Comparison of ENCODE assay signal across 34 mouse cellular contexts in genomic region chr1:144186655-144187396, GRCm38 (mm10). TPM values are rescaled to one million over a fixed set of nuclear protein-coding genes. Genes with fewer than 3 reads are reported as not detected.
"Had no signal": no experiment of that assay in that cellular context is flagged by ENCODE, and none has a peak within 500 bp of the region (broad histone marks: within the 10 kb centered on the region; RNA-seq: fewer than 3 reads in every experiment).

No protein-coding gene starts in this region.

- H3K4me1 ChIP-seq: heart, embryonic 10.5 days; heart, embryonic 12.5 days; hindbrain, embryonic 10.5 days; hindbrain, embryonic 12.5 days; intestine, embryonic 15.5 days; limb, embryonic 12.5 days; liver, embryonic 15.5 days had no signal

- H3K4me2 ChIP-seq: heart, embryonic 12.5 days; hindbrain, embryonic 12.5 days; hindbrain, embryonic 14.5 days; intestine, embryonic 15.5 days; limb, embryonic 12.5 days; liver, embryonic 11.5 days; liver, embryonic 13.5 days; liver, embryonic 15.5 days had no signal

- H3K27ac ChIP-seq: heart, embryonic 10.5 days; hindbrain, embryonic 10.5 days; hindbrain, embryonic 12.5 days; hindbrain, embryonic 14.5 days; intestine, embryonic 15.5 days; left cerebral cortex, adult 2 months; limb, embryonic 10.5 days; limb, embryonic 12.5 days; liver, embryonic 13.5 days; liver, embryonic 15.5 days had no signal

- H3K36me3 ChIP-seq: heart, embryonic 10.5 days; heart, embryonic 12.5 days; hindbrain, embryonic 10.5 days; hindbrain, embryonic 12.5 days; intestine, embryonic 15.5 days; limb, embryonic 10.5 days; limb, embryonic 12.5 days; liver, embryonic 13.5 days; liver, embryonic 15.5 days had no signal

- H3K27me3 ChIP-seq: heart, embryonic 12.5 days; hindbrain, embryonic 12.5 days; intestine, embryonic 15.5 days; limb, embryonic 12.5 days; liver, embryonic 13.5 days; liver, embryonic 15.5 days had no signal

- ATAC-seq: hindbrain, embryonic 16.5 days; inflammation-experienced regulatory T-cells, adult 6 months; intestine, embryonic 15.5 days; intestine, postnatal 0 days had no signal

- H3K9ac ChIP-seq: heart, embryonic 12.5 days; hindbrain, embryonic 12.5 days; hindbrain, embryonic 14.5 days; intestine, embryonic 15.5 days; limb, embryonic 12.5 days; liver, embryonic 13.5 days; liver, embryonic 15.5 days had no signal

- DNase-seq: gastrocnemius, postnatal 14 days; gastrocnemius, postnatal 36 days; heart, adult 18-20 months; heart, postnatal 10 days; heart, postnatal 4 days; kidney, adult 18-20 months; kidney, adult 8-10 months; kidney, postnatal 10 days; kidney, postnatal 25 days; kidney, postnatal 4 days; liver; liver, embryonic 13.5 days had no signal

- H3K9me3 ChIP-seq: heart, embryonic 10.5 days; heart, embryonic 12.5 days; hindbrain, embryonic 10.5 days; hindbrain, embryonic 12.5 days; intestine, embryonic 15.5 days; limb, embryonic 10.5 days; limb, embryonic 12.5 days; liver, embryonic 13.5 days; liver, embryonic 15.5 days had no signal

- H3K4me3 ChIP-seq: heart, embryonic 10.5 days; heart, embryonic 12.5 days; hindbrain, embryonic 10.5 days; hindbrain, embryonic 12.5 days; intestine, embryonic 15.5 days; left cerebral cortex, adult 2 months; limb, embryonic 10.5 days; limb, embryonic 12.5 days; liver, embryonic 13.5 days; liver, embryonic 15.5 days had no signal

RNA-seq across cellular contexts. Expression of gene Rgs13, which starts 9.7 kb away (rescaled TPM):
- total RNA-seq: gastrocnemius, adult 18-20 months; gastrocnemius, adult 8-10 months; gastrocnemius, postnatal 36 days; heart, adult 18-20 months; heart, adult 8-10 months; heart, postnatal 10 days; heart, postnatal 25 days; heart, postnatal 4 days had no signal
- polyA plus RNA-seq: gonadal fat pad, adult 2 months; heart, embryonic 10.5 days; heart, embryonic 12.5 days; heart, embryonic 14.5 days; intestine, embryonic 15.5 days; kidney, embryonic 14.5 days; kidney, embryonic 16.5 days; limb, embryonic 10.5 days; limb, embryonic 12.5 days; liver, embryonic 11.5 days; liver, embryonic 13.5 days; liver, embryonic 15.5 days had no signal
